Mouse (Mus musculus) C2C12 (cell line): ENCODE results near the gene Nrip3. TPM values are rescaled to one million over a fixed set of nuclear protein-coding genes. Genes with fewer than 3 reads are reported as not detected.

Source experiments
- H3K27me3 ChIP-seq: one replicate; pipeline ENCODE4 v1.6.1; 2011; ENCODE audit not compliant: control insufficient read depth, insufficient read depth, insufficient read length
- H3K36me3 ChIP-seq: one replicate; pipeline ENCODE4 v1.6.1; 2011; ENCODE audit not compliant: control insufficient read depth, insufficient read depth
- H3K4me3 ChIP-seq: one replicate; pipeline ENCODE4 v1.5.1; 2011; ENCODE audit warnings: mild to moderate bottlenecking, control low read depth; ENCODE audit not compliant: poor library complexity, insufficient read depth, severe bottlenecking
- H3K79me2 ChIP-seq: one replicate; pipeline ENCODE4 v1.6.1; 2011; ENCODE audit not compliant: control insufficient read depth, insufficient read depth
- H3K79me3 ChIP-seq: one replicate; pipeline ENCODE4 v1.6.1; 2011; ENCODE audit warnings: low read depth, control low read depth
- H3ac ChIP-seq: one replicate; pipeline ENCODE3; 2011; ENCODE audit warnings: low read depth; ENCODE audit not compliant: control insufficient read depth, insufficient read length
- CEBPB ChIP-seq: IDR thresholded peaks from one replicate; pipeline ENCODE4 v1.6.1; 2011; ENCODE audit warnings: low read depth, mild to moderate bottlenecking, control low read depth, moderate library complexity
- CTCF ChIP-seq: IDR thresholded peaks from one replicate; pipeline ENCODE4 v1.5.1; 2011; ENCODE audit not compliant: control insufficient read depth, insufficient read depth, insufficient read length
- FOSL1 ChIP-seq: IDR thresholded peaks from one replicate; pipeline ENCODE4 v1.8.0; 2011; ENCODE audit warnings: mild to moderate bottlenecking, low read length; ENCODE audit not compliant: poor library complexity, insufficient read depth, severe bottlenecking
- MAX ChIP-seq: IDR thresholded peaks from one replicate; pipeline ENCODE4 v1.6.1; 2011; ENCODE audit warnings: mild to moderate bottlenecking, control low read depth
- MYOD1 ChIP-seq: IDR thresholded peaks from one replicate; pipeline ENCODE4 v1.6.1; 2011; ENCODE audit warnings: low read depth; ENCODE audit not compliant: control insufficient read depth, insufficient read length
- MYOG ChIP-seq: IDR thresholded peaks from one replicate; pipeline ENCODE4 v1.6.1; 2011; ENCODE audit not compliant: control insufficient read depth, insufficient read length; ENCODE audit errors: extremely low read depth
- USF1 ChIP-seq: IDR thresholded peaks from one replicate; pipeline ENCODE4 v1.6.1; 2011; ENCODE audit warnings: low read depth, mild to moderate bottlenecking, control low read depth, moderate library complexity
- polyA plus RNA-seq: library from polyadenylated mRNA; unstranded; fragments of >200 nt; fragmentation: generic; extraction: Trizol; gene quantifications from one replicate; pipeline ENCODE4 v1.2.1, GENCODE M21; 2012; ENCODE audit warnings: missing spikeins

Gene Nrip3
- polyA plus RNA-seq, 1 experiment, result not detected

DNA sequence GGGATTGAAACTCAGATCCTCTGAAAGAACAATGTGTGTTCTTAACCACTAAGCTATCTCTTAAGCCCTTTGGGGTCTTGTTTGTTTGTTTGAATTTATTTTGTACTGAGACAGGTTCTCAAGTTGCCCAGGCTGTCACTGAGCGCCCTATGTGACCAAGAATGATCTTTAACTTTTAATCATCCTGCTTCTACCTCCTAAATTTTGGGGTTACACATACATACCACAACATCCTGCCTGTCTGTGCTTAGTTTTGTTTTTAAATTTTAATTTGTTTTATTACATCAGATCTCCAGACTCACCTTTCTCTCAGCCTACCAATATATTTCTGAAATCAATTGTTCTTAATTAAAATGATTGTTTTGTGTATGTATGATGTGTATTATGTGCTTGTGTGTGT, 40.8 kb downstream of the Nrip3 start:
- H3K79me3 ChIP-seq, result no peaks in the 10 kb centered on the region
- no peak overlapping the region for H3ac ChIP-seq
- H3K4me3 ChIP-seq, result no peak overlapping the region
- peaks cover 26% of the 10 kb centered on the region for H3K36me3 ChIP-seq
- no peak for TF ChIP-seq FOSL1
- TF ChIP-seq MAX, result no peak
- no peak for TF ChIP-seq CTCF
- TF ChIP-seq USF1, result no peak
- TF ChIP-seq MYOD1, result no peak
- no peak for TF ChIP-seq MYOG
- TF ChIP-seq CEBPB, result no peak
- no peaks in the 10 kb centered on the region for H3K27me3 ChIP-seq
- H3K79me2 ChIP-seq, result no peaks in the 10 kb centered on the region

DNA sequence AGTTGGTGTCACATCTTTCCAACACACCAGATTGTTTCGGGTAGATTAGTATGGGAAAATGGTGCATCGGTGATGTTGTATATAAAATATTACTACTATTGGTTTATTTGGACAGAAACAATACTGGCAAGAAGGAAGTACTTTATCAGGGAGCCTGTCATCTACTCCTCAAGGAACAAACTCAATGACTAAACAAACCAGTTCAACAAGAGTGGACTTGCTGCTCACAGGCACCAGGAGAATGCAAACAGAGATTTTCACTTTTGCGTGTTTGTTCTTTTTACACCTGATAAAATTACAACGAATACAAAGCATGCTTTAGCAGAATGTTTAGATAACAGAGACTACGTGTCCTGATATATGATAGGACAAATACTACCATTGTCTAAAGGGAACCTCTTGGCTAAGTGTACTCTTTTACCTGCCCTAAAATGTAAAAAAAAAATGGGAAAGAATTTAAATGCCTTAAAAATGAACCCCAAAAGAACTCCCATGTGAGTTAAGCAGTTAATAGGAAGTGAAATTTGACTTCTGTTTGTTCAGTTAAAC, 41.9 kb downstream of the Nrip3 start:
- H3K79me2 ChIP-seq, result no peaks in the 10 kb centered on the region
- TF ChIP-seq MAX (no peak), FOSL1 (no peak), USF1 (no peak), CEBPB (no peak), MYOG (no peak), CTCF (no peak), MYOD1 (no peak)
- H3K36me3 ChIP-seq, result peaks cover 24% of the 10 kb centered on the region
- H3K79me3 ChIP-seq, result no peaks in the 10 kb centered on the region
- H3ac ChIP-seq, result no peak overlapping the region
- no peaks in the 10 kb centered on the region for H3K27me3 ChIP-seq
- no peak overlapping the region for H3K4me3 ChIP-seq

- no peak for TF ChIP-seq USF1
- no peak overlapping the region for H3K4me3 ChIP-seq
- no peaks in the 10 kb centered on the region for H3K27me3 ChIP-seq
- no peak overlapping the region for H3ac ChIP-seq
- peaks cover 6% of the 10 kb centered on the region for H3K36me3 ChIP-seq
- H3K79me3 ChIP-seq, result no peaks in the 10 kb centered on the region
- H3K79me2 ChIP-seq, result no peaks in the 10 kb centered on the region
These were observed 47.0 kb downstream of the Nrip3 start for GRCm38 (mm10) chr7:109734806-109735205.

DNA sequence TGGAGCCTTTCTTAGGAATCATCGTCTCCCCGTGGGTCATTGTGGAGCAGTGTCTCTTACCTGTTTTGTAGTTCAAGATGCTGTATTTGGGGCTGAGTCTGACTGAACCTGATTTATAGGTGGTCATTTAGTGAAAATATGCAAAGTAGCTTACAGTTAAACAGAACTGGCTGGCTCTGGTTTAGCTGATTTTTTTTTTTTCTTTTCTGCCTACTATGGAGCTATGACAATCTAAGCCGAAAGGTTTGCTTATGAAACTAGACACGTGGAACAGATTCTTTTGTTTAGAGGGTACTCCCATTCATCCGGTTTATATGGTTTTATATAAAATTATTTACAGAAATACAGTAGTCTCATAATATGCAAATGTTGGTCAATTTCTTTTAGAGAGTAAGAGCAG, 50.2 kb downstream of the Nrip3 start, which contains the start of gene Ascl3:
TSS of gene Ascl3 (minus strand) at position 101 of the 400 bp plus-strand sequence.
- H3K79me3 ChIP-seq, result no peaks in the 10 kb centered on the region
- no peak within 1 kb of the TSS for H3ac ChIP-seq
- H3K27me3 ChIP-seq, result no peaks in the 10 kb centered on the region
- no peak for TF ChIP-seq MAX
- no peak for TF ChIP-seq CTCF
- TF ChIP-seq CEBPB, result no peak
- no peak for TF ChIP-seq MYOD1
- TF ChIP-seq MYOG, result no peak
- no peak for TF ChIP-seq USF1
- no peak for TF ChIP-seq FOSL1
- H3K36me3 ChIP-seq, result no peaks in the 10 kb centered on the region
- H3K79me2 ChIP-seq, result no peaks in the 10 kb centered on the region
- H3K4me3 ChIP-seq, result no peak within 1 kb of the TSS

- Histone ChIP-seq H3K4me3 (no peak within 1 kb of the TSS), H3K79me3 (no peaks in the 10 kb centered on the region)
These were observed 58.1 kb downstream of the Nrip3 start, which contains the start of gene BC051019 for GRCm38 (mm10) chr7:109723697-109724096. BC051019 (minus strand) TSS chr7:109723850.

GRCm38 (mm10) chr7:109723114-109723513, 58.7 kb downstream of the Nrip3 start:
- Histone ChIP-seq H3K4me3 (no peak overlapping the region), H3K27me3 (no peaks in the 10 kb centered on the region), H3ac (no peak overlapping the region), H3K79me2 (no peaks in the 10 kb centered on the region), H3K36me3 (no peaks in the 10 kb centered on the region), H3K79me3 (no peaks in the 10 kb centered on the region)
- no peak for TF ChIP-seq MYOG
- TF ChIP-seq CEBPB, result no peak
- TF ChIP-seq MYOD1, result no peak
- TF ChIP-seq CTCF, result no peak
- TF ChIP-seq USF1, result no peak
- no peak for TF ChIP-seq FOSL1
- no peak for TF ChIP-seq MAX

More at GRCm38 (mm10) chr7:109723697-109724096, 58.1 kb downstream of the Nrip3 start, which contains the start of gene BC051019:
- Histone ChIP-seq H3ac (no peak within 1 kb of the TSS), H3K36me3 (no peaks in the 10 kb centered on the region), H3K79me2 (no peaks in the 10 kb centered on the region), H3K27me3 (no peaks in the 10 kb centered on the region)
- TF ChIP-seq CEBPB (no peak), USF1 (no peak), FOSL1 (no peak), MYOG (no peak), MYOD1 (no peak), MAX (no peak), CTCF (no peak)
